In genomic region chr17:46751056-46751793, GRCm38 (mm10) we compare ENCODE assay signal across 8 mouse cellular contexts. TPM values are rescaled to one million over a fixed set of nuclear protein-coding genes. Genes with fewer than 3 reads are reported as not detected.
A peak's percentile ranks its signal among the peaks of the same experiment; 100 is the strongest.
DNase-seq lines count a peak whose midpoint lies in the region; ATAC-seq and TF ChIP-seq lines count a peak whose summit lies in the region.

No protein-coding gene starts in this region.

- H3K9me3 ChIP-seq in kidney, embryonic 16.5 days (ENCODE audit: low read length) = no peaks in the 10 kb centered on the region
- H3K9me3 ChIP-seq in MEL (replicated peaks; ENCODE audit: insufficient read depth, low read length) = no peaks in the 10 kb centered on the region
- H3K9me3 ChIP-seq in forebrain, embryonic 11.5 days (ENCODE audit: control insufficient read depth, low read length) = no peaks in the 10 kb centered on the region
- no peaks in the 10 kb centered on the region; the same call in 1 of the 2 replicates for H3K9me3 ChIP-seq in limb, embryonic 11.5 days (ENCODE audit: control insufficient read depth, low read length)
- no peaks in the 10 kb centered on the region for H3K9me3 ChIP-seq in midbrain, embryonic 15.5 days

- TF ChIP-seq POLR2A in MEL (IDR thresholded peaks at IDR 0.05; ENCODE audit: control insufficient read depth in 1 of 2, insufficient read depth in 1 of 2, low read depth in 1 of 2, low read length in 2 of 2, poor library complexity in 1 of 2) = peak; percentile 37 to 55; a peak in 2 of 4 replicates

- 17% methylated on average over 16 of the region's 16 CpGs for WGBS in kidney, embryonic 16.5 days
- 32% methylated on average over 16 of the region's 16 CpGs for WGBS in forebrain, embryonic 11.5 days
- 28% methylated on average over 16 of the region's 16 CpGs for WGBS in limb, embryonic 11.5 days
- 21% methylated on average over 16 of the region's 16 CpGs for WGBS in midbrain, embryonic 15.5 days

- peak overlapping the region; percentile 81 for H3K4me2 ChIP-seq in kidney, embryonic 16.5 days (replicated peaks; ENCODE audit: low read depth, low read length)
- H3K4me2 ChIP-seq in forebrain, embryonic 11.5 days (ENCODE audit: low read depth, low read length, severe bottlenecking) = peak overlapping the region; percentile 77
- peak overlapping the region; percentile 68 for H3K4me2 ChIP-seq in limb, embryonic 11.5 days (ENCODE audit: low read depth, severe bottlenecking)
- H3K4me2 ChIP-seq in midbrain, embryonic 15.5 days = peak overlapping the region; percentile 76

- peak overlapping the region; percentile 78 for H3K4me3 ChIP-seq in kidney, embryonic 16.5 days (ENCODE audit: low read length)
- peak overlapping the region; percentile 62 to 77 for H3K4me3 ChIP-seq in MEL (ENCODE audit: control insufficient read depth in 1 of 2, insufficient read depth in 1 of 2, low read depth in 2 of 2, low read length in 2 of 2)
- peak overlapping the region; percentile 77 for H3K4me3 ChIP-seq in forebrain, embryonic 11.5 days (ENCODE audit: low read depth, low read length)
- peak overlapping the region; percentile 55 for H3K4me3 ChIP-seq in limb, embryonic 11.5 days (ENCODE audit: low read depth, low read length)
- peak overlapping the region; percentile 62 for H3K4me3 ChIP-seq in midbrain, embryonic 15.5 days

- 0 out of 2 replicates have a peak, but pooled peaks cover 7% of the 10 kb centered on the region for H3K36me3 ChIP-seq in kidney, embryonic 16.5 days (ENCODE audit: insufficient read depth, low read length)
- peaks cover 6 to 12% of the 10 kb centered on the region in 2 experiments for H3K36me3 ChIP-seq in MEL (ENCODE audit: control insufficient read depth in 1 of 2, insufficient read depth in 2 of 2, low read length in 2 of 2)
- H3K36me3 ChIP-seq in forebrain, embryonic 11.5 days (ENCODE audit: control insufficient read depth, insufficient read depth, low read length) = no peaks in the 10 kb centered on the region
- no peaks in the 10 kb centered on the region; the same call in 1 of the 2 replicates for H3K36me3 ChIP-seq in limb, embryonic 11.5 days (ENCODE audit: control insufficient read depth, insufficient read depth, low read length)
- no peaks in the 10 kb centered on the region for H3K36me3 ChIP-seq in midbrain, embryonic 15.5 days (replicated peaks)

- no peaks in the 10 kb centered on the region for H3K27me3 ChIP-seq in kidney, embryonic 16.5 days (ENCODE audit: insufficient read depth, low read length)
- H3K27me3 ChIP-seq in MEL (ENCODE audit: control insufficient read depth in 1 of 2, insufficient read depth in 2 of 2, low read length in 2 of 2) = no peaks in the 10 kb centered on the region
- no peaks in the 10 kb centered on the region for H3K27me3 ChIP-seq in forebrain, embryonic 11.5 days (ENCODE audit: control insufficient read depth, insufficient read depth, low read length)
- no peaks in the 10 kb centered on the region for H3K27me3 ChIP-seq in limb, embryonic 11.5 days (ENCODE audit: control insufficient read depth, insufficient read depth, low read length)
- H3K27me3 ChIP-seq in midbrain, embryonic 15.5 days (replicated peaks) = no peaks in the 10 kb centered on the region

- TF ChIP-seq RAD21 in MEL (IDR thresholded peaks at IDR 0.05; ENCODE audit: low read depth, low read length) = no peak

- H3K27ac ChIP-seq in kidney, embryonic 16.5 days (ENCODE audit: low read length) = peak overlapping the region; percentile 92
- H3K27ac ChIP-seq in MEL (ENCODE audit: control insufficient read depth, low read depth, low read length) = peak overlapping the region; percentile 95
- H3K27ac ChIP-seq in forebrain, embryonic 11.5 days (ENCODE audit: low read depth, low read length) = peak overlapping the region; percentile 75
- H3K27ac ChIP-seq in limb, embryonic 11.5 days (replicated peaks; ENCODE audit: low read depth, low read length) = peak overlapping the region; percentile 44
- peak overlapping the region; percentile 85 for H3K27ac ChIP-seq in midbrain, embryonic 15.5 days

- peaks cover 26% of the 10 kb centered on the region for H3K79me2 ChIP-seq in MEL (ENCODE audit: control insufficient read depth, insufficient read depth, low read length, poor library complexity)

- peaks cover 11% of the 10 kb centered on the region for H3K4me1 ChIP-seq in kidney, embryonic 16.5 days (ENCODE audit: insufficient read depth, low read length)
- H3K4me1 ChIP-seq in MEL (ENCODE audit: control insufficient read depth in 1 of 2, insufficient read depth in 2 of 2, low read length in 2 of 2) = peaks cover 2 to 9% of the 10 kb centered on the region in 2 experiments; a peak in 3 of 4 replicates
- H3K4me1 ChIP-seq in forebrain, embryonic 11.5 days (replicated peaks; ENCODE audit: control insufficient read depth, insufficient read depth, low read length) = peaks cover 6% of the 10 kb centered on the region
- H3K4me1 ChIP-seq in limb, embryonic 11.5 days (ENCODE audit: control insufficient read depth, insufficient read depth, low read length) = peaks cover 4% of the 10 kb centered on the region
- peaks cover 20% of the 10 kb centered on the region for H3K4me1 ChIP-seq in midbrain, embryonic 15.5 days

- no peak for TF ChIP-seq CTCF in MEL (IDR thresholded peaks at IDR 0.05 in 2 of 3, conservative IDR thresholded peaks at IDR 0.05 in 1 of 3; ENCODE audit: control insufficient read depth in 1 of 3, insufficient read depth in 1 of 3, low read depth in 2 of 3, low read length in 3 of 3, poor library complexity in 1 of 3, severe bottlenecking in 1 of 3)

- DNase-seq in kidney, adult 11 months = no peak
- DNase-seq in MEL (ENCODE audit: low read depth, low spot score) (peak; percentile 95), adipocyte (ENCODE audit: low spot score) (no peak)
- no peak for DNase-seq in forebrain, embryonic 11.5 days (ENCODE audit: low spot score)
- no peak for DNase-seq in limb, embryonic 11.5 days (ENCODE audit: low spot score)
- no peak for DNase-seq in gastrocnemius, postnatal 25 days

- no peak for ATAC-seq in kidney, embryonic 16.5 days (ENCODE audit: low FRiP score, low TSS enrichment)
- no peak for ATAC-seq in forebrain, embryonic 11.5 days (replicated peaks; ENCODE audit: low FRiP score)
- no peak for ATAC-seq in limb, embryonic 11.5 days (ENCODE audit: insufficient number of reproducible peaks, low FRiP score, low TSS enrichment, low read depth)
- ATAC-seq in midbrain, embryonic 15.5 days (replicated peaks) = no peak

- peak overlapping the region; percentile 83 for H3K9ac ChIP-seq in kidney, embryonic 16.5 days (replicated peaks; ENCODE audit: low read length)
- peak overlapping the region; percentile 85 for H3K9ac ChIP-seq in MEL (ENCODE audit: control insufficient read depth, low read depth, low read length, poor library complexity, severe bottlenecking)
- peak overlapping the region; percentile 76 for H3K9ac ChIP-seq in forebrain, embryonic 11.5 days (ENCODE audit: low read length)
- peak overlapping the region; percentile 67 for H3K9ac ChIP-seq in limb, embryonic 11.5 days (ENCODE audit: low read length)
- H3K9ac ChIP-seq in midbrain, embryonic 15.5 days = peak overlapping the region; percentile 67

- TF ChIP-seq EP300 in MEL (IDR thresholded peaks at IDR 0.05; ENCODE audit: low read depth in 1 of 2, low read length in 2 of 2) = 0 out of 4 replicates have a peak, but pooled peaks of 1 of the 2 experiments have one; percentile 47

RNA-seq across cellular contexts. Expression of gene Cnpy3, which starts 0.8 kb away (rescaled TPM):
- 85.9 and 94.5 TPM in 2 replicates for polyA plus RNA-seq in kidney, embryonic 16.5 days (2015; fragmentation: Nextera tagmentation; extraction: Ambion mirVana)
- total RNA-seq in MEL (2012; rRNA removed) = 48.7 and 61.4 TPM in 2 replicates
- polyA plus RNA-seq in MEL (2012; ENCODE audit: insufficient read depth in 1 of 2, insufficient read length in 2 of 2, low read depth in 1 of 2, low replicate concordance in 2 of 2, missing spikeins in 1 of 2) = 10 to 100 TPM in 1 of 2 experiments, not detected in 1; 90.2 TPM
- 61.2 and 61.8 TPM in 2 replicates for polyA plus RNA-seq in forebrain, embryonic 11.5 days (2014; fragmentation: Nextera tagmentation; extraction: Ambion mirVana)
- polyA plus RNA-seq in limb, embryonic 11.5 days (2014; fragmentation: Nextera tagmentation; extraction: Ambion mirVana) = 49.1 and 52.4 TPM in 2 replicates
- 67.1 and 68.2 TPM in 2 replicates for polyA plus RNA-seq in midbrain, embryonic 15.5 days (2015; fragmentation: Nextera tagmentation; extraction: Ambion mirVana)
- 10 to 100 TPM in 1 of 2 experiments, 1 to 10 TPM in 1; 8.3 to 11.8 TPM for total RNA-seq in gastrocnemius, postnatal 25 days (2021)

RNA-seq across cellular contexts. Expression of gene Ptcra, which starts 12.3 kb away (rescaled TPM):
- 0.22 and 0.29 TPM in 2 replicates for polyA plus RNA-seq in kidney, embryonic 16.5 days (2015; fragmentation: Nextera tagmentation; extraction: Ambion mirVana)
- total RNA-seq in MEL (2012; rRNA removed) = 1.7 and 2.0 TPM in 2 replicates
- 1 to 10 TPM in 1 of 2 experiments, not detected in 1; 1.8 TPM for polyA plus RNA-seq in MEL (2012; ENCODE audit: insufficient read depth in 1 of 2, insufficient read length in 2 of 2, low read depth in 1 of 2, low replicate concordance in 2 of 2, missing spikeins in 1 of 2)
- 0.35 and 0.44 TPM in 2 replicates for polyA plus RNA-seq in forebrain, embryonic 11.5 days (2014; fragmentation: Nextera tagmentation; extraction: Ambion mirVana)
- 0.48 and 0.91 TPM in 2 replicates for polyA plus RNA-seq in limb, embryonic 11.5 days (2014; fragmentation: Nextera tagmentation; extraction: Ambion mirVana)
- 0.18 and 0.39 TPM in 2 replicates for polyA plus RNA-seq in midbrain, embryonic 15.5 days (2015; fragmentation: Nextera tagmentation; extraction: Ambion mirVana)
- not detected for total RNA-seq in gastrocnemius, postnatal 25 days (2021)

RNA-seq across cellular contexts. Expression of gene 2310039H08Rik, which starts 21.2 kb away (rescaled TPM):
- polyA plus RNA-seq in kidney, embryonic 16.5 days (2015; fragmentation: Nextera tagmentation; extraction: Ambion mirVana) = 76.1 and 89.9 TPM in 2 replicates
- 41.3 and 42.2 TPM in 2 replicates for total RNA-seq in MEL (2012; rRNA removed)
- 10 to 100 TPM in 1 of 2 experiments, not detected in 1; 53.2 TPM for polyA plus RNA-seq in MEL (2012; ENCODE audit: insufficient read depth in 1 of 2, insufficient read length in 2 of 2, low read depth in 1 of 2, low replicate concordance in 2 of 2, missing spikeins in 1 of 2)
- 53.7 and 57.5 TPM in 2 replicates for polyA plus RNA-seq in forebrain, embryonic 11.5 days (2014; fragmentation: Nextera tagmentation; extraction: Ambion mirVana)
- 41.8 and 43.4 TPM in 2 replicates for polyA plus RNA-seq in limb, embryonic 11.5 days (2014; fragmentation: Nextera tagmentation; extraction: Ambion mirVana)
- polyA plus RNA-seq in midbrain, embryonic 15.5 days (2015; fragmentation: Nextera tagmentation; extraction: Ambion mirVana) = 51.3 and 54.9 TPM in 2 replicates
- total RNA-seq in gastrocnemius, postnatal 25 days (2021) = 10 to 100 TPM; 34.9 to 35.0 TPM

RNA-seq across cellular contexts. Expression of gene Gnmt, which starts 22.3 kb away (rescaled TPM):
- 2.4 and 2.7 TPM in 2 replicates for polyA plus RNA-seq in kidney, embryonic 16.5 days (2015; fragmentation: Nextera tagmentation; extraction: Ambion mirVana)
- 0.23 and 0.62 TPM in 2 replicates for total RNA-seq in MEL (2012; rRNA removed)
- polyA plus RNA-seq in MEL (2012; ENCODE audit: insufficient read depth in 1 of 2, insufficient read length in 2 of 2, low read depth in 1 of 2, low replicate concordance in 2 of 2, missing spikeins in 1 of 2) = 1 to 10 TPM in 1 of 2 experiments, not detected in 1; 1.6 TPM
- polyA plus RNA-seq in forebrain, embryonic 11.5 days (2014; fragmentation: Nextera tagmentation; extraction: Ambion mirVana) = 0.36 and 0.80 TPM in 2 replicates
- polyA plus RNA-seq in limb, embryonic 11.5 days (2014; fragmentation: Nextera tagmentation; extraction: Ambion mirVana) = 0.35 TPM in 1 of 2 replicates, not detected in the other
- 0.65 and 1.3 TPM in 2 replicates for polyA plus RNA-seq in midbrain, embryonic 15.5 days (2015; fragmentation: Nextera tagmentation; extraction: Ambion mirVana)
- total RNA-seq in gastrocnemius, postnatal 25 days (2021) = 1 to 10 TPM; 1.1 to 1.2 TPM

RNA-seq across cellular contexts. Expression of gene Rpl7l1, which starts 31.2 kb away (rescaled TPM):
- polyA plus RNA-seq in kidney, embryonic 16.5 days (2015; fragmentation: Nextera tagmentation; extraction: Ambion mirVana) = 165 and 173 TPM in 2 replicates
- total RNA-seq in MEL (2012; rRNA removed) = 152 and 166 TPM in 2 replicates
- 100 to 1,000 TPM; 174 to 342 TPM for polyA plus RNA-seq in MEL (2012; ENCODE audit: insufficient read depth in 1 of 2, insufficient read length in 2 of 2, low read depth in 1 of 2, low replicate concordance in 2 of 2, missing spikeins in 1 of 2)
- polyA plus RNA-seq in forebrain, embryonic 11.5 days (2014; fragmentation: Nextera tagmentation; extraction: Ambion mirVana) = 178 and 189 TPM in 2 replicates
- polyA plus RNA-seq in limb, embryonic 11.5 days (2014; fragmentation: Nextera tagmentation; extraction: Ambion mirVana) = 195 and 196 TPM in 2 replicates
- 80.6 and 83.1 TPM in 2 replicates for polyA plus RNA-seq in midbrain, embryonic 15.5 days (2015; fragmentation: Nextera tagmentation; extraction: Ambion mirVana)
- total RNA-seq in gastrocnemius, postnatal 25 days (2021) = 10 to 100 TPM; 42.6 to 50.4 TPM

Comparison
In these comparisons a context has a peak if more than half of its experiments do, and no peak if none do; other contexts are left out.
1. H3K27ac ChIP-seq: peak in every context shown above with its lines; median percentile 95 in MEL; 92 in kidney, embryonic 16.5 days; 85 in midbrain, embryonic 15.5 days; 75 in forebrain, embryonic 11.5 days; 44 in limb, embryonic 11.5 days.